Mouse (Mus musculus): Measurements from ENCODE around the gene Tspan4.

Gene Tspan4

DNA sequence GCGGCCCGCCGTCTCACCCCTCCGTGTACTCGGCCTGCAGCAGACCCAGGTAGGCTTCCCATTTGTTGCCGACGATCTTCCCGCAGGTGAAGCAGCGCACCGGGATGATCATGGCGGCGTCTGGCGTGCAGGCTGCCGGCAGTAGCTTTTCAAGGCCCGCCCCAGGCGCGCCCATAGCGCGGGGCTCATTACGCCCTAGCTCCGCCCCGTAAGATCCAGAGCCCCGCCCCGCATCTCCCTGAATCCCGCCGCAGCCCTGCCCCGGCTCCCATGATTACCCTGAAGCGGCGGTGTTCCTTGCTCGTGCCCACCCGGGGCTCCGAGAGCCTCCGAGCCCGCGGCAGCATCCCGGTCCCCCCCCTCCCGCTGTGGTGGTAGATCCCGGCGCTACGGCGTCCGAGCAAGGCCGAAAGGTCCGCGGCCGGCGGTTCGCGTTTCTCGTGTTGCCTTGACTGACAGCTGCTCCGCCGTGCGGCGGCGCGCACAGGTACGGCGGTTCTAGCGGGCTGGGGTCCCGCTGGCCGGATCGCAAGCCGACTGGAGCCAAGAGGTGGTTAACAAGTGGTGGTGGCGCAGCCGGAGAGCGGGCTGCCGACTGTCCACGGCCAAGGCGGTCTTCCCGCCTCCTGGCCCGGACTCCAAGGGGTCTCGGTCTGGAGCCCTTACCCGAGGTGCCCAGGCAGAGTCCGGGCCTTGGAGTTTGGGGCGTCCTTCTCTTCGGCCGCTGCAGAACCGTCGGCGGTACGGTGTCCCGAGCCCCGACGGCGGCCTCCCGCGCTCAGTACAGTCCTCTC is at the start of gene Tspan4, which contains the start of gene Polr2l:
Tspan4 (plus strand) TSS at position 230 of the 794 bp plus-strand sequence.
Polr2l (minus strand) TSS at position 122 of the 794 bp plus-strand sequence.
- DNase-seq (ENCODE audit: low spot score): peak; percentile 82

DNA sequence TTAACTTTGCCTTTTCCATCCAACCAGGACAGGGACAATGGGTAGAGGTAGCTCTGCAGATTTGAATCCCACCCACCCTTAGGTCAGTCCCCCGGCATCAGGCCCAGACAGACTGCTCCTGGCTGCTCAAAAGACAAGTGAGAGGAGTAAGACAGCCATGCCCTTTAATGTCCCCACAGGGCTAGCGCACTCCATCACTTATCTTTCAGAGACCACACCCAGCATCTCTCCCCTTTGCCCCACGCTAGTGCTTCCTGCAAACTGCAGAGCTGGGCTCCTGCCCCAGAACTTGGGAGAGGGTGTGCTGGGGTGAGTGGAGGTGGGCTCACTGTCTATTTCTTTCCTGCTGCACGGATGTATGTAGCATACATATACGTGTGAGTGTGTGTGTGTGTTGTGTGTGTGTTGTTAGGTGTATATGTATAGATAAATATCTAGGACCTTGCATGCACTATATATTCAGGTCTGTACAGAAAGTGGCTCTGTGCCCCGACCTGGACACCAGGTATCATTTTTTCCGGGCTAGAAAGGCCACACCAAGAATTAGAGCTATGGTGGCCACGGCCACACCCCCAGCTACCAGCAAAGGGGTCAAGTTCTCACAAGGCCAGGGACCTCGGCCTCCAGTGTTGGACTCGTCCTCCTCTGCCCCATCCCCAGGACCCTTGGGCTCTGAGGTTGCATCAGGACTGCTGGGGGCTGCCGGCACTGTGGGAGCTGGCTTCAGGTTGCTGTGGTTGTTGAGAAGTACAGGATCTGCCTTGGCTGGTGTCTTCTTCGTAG is 47.9 kb upstream of the Tspan4 start:
- no peak for DNase-seq (ENCODE audit: low spot score)

DNA sequence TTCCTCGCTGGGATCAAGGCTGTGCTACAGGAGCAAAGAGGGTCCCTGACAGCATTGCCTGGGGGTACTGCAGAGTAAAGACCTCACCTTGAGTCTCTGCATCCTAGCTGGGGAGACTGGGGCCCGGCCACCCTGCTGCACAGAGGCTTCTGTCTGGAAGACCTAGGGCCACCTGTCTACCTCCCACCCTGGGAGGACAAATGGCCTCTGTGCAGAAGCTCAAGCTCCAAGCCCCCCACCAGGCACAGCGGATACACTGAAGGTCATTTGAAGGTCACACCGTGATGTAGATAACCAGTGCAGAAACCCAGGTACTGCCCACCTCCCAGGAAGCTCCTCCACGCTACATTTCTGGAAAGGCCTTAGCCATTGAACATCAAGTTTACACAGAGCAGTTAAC is 46.3 kb upstream of the Tspan4 start:
- DNase-seq (ENCODE audit: low spot score): no peak

DNA sequence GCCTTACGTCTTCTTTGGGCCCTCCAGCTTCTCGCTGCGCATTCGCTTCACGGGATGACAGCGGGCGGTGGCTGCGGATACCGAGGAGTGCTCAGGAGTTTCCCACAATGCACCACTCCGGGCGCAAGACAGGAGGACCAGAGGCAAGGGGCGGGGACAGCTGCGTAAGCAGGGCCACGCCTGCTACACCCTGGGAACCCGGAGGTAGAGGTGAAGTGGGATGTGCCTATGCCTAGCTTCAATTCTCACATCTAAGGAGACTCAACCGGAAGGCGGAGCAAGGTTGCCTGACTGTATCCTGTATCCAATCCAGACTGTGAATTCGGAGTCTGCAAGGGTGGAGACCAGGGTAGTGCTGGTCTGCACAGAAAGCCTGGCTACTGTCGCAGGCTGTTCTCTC is 45.7 kb upstream of the Tspan4 start, which contains the start of gene Cend1:
Cend1 (minus strand) TSS at position 182 of the 400 bp plus-strand sequence.
- no peak for DNase-seq (ENCODE audit: low spot score)

DNA sequence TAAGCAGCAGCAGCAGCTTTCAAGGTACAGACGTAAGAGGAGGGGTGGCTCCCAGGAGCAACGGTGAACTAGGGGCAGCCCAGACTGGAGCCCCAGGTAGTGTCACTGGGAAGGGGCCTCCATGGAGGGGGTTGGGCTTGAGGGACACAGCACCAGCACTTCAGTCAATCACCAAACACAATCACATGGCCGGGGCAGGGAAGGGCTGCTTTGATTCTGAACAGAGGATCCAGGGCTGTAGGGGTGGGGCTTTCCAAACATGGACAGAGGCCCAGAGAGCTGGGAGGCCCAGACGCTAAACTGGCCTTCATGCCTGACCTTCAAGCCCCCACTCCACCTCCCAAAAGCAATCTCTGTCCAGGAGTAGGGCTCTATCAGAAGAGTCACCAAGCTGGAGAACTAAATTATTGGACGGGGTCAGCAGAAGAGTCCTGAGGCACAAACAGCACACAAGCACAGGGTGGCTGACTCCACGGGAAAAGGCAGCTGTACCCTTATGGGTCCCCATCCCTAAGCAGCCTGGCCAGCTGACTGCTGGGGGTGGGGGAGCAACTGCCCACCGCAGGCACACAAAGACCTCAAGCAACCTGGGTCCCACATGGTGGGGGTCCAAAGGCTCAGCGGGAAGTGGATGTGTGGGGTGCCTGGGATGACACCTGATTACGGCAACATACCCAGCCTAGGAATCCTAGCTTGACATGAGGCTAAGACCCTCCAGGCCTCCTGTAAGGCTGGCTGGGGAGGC is 45.0 kb upstream of the Tspan4 start:
- DNase-seq (ENCODE audit: low spot score): no peak

DNA sequence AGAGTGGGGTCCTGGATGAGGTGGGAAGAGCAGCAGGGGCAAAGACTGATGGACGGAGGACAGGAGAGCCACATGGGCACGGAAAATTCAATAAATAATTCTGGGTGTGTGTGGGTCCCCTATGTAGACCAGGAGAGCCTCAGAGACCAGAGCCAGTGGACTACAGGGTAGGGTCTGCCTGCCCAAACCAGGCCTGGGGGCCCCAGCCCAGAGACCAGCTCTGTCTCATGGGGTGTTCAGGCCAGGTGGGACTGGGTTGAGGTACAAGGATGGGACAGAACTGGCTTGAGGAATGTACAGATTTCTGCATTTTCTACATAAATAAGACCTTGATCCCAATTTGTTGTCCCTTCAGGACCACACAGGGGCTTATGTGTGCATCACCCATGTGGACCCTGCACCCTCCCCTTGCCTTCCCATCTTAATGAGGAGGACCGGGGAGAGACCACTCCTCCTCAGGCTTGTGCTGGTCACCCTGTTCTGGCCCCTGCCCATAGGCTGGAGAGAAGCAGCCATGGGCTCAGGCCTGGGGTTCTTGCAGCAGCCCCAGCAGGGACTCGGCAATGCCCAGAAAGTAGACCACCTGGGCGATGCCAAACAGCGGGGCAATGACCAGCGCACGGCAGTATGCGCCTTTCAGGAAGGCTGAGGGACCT is 44.3 kb upstream of the Tspan4 start:
- DNase-seq (ENCODE audit: low spot score): no peak

DNA sequence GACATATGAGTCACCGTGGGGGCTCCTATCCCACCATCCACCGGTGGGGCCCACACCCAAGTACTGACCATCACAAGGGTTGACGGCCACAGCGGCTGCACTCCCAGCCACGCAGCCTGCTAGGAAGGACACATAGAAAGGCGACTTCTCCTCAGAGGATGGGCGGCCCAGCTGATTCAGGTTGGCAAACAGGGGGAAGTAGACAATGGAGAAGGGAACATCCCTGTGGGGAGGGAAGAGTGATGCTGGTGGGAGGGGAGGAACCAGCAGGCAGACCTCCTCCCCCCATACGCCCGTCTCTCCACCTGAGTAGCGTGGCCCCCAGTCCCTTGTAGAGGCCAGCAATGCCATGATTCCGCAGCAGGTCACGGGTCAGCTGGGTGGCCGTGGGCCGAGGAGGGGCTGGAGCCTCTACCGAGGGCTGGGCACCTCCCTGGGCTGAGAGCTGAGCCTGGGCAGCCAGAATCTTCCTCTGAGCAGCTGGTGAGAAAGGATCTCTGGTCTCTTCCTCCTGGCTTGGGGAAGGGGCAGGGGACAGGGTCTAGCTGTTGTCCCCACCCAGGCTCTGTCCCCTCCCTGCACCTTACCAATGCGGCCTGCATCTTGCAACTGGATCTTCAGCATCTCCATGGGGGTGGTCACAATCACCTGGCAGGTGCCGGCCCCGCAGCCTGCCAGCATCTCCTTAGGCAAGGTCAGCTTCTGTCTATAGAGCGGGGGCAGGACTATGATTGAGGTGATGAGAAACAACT is 43.4 kb upstream of the Tspan4 start:
- DNase-seq (ENCODE audit: low spot score): no peak

DNA sequence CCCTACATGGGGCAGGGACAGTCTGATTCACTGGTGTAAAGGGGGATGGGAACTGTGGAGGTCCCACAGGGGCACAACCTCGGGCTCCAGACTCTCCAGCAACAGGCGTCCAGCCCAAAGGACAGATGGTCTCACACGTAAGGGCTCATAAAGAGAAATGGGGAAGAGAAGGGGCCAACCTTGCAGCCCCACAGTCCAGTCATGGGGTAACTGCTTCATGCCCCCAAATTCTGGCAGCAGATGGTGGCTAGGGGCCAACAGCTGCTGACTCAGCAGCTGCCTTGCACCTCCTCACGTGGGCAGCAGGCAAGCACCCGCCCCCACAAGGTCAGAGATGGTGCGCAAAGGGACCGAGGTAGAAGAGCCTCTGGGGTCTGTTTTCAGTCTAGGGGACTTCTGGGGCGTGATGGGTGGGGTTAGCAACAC is 42.8 kb upstream of the Tspan4 start:
- DNase-seq (ENCODE audit: low spot score): no peak

DNA sequence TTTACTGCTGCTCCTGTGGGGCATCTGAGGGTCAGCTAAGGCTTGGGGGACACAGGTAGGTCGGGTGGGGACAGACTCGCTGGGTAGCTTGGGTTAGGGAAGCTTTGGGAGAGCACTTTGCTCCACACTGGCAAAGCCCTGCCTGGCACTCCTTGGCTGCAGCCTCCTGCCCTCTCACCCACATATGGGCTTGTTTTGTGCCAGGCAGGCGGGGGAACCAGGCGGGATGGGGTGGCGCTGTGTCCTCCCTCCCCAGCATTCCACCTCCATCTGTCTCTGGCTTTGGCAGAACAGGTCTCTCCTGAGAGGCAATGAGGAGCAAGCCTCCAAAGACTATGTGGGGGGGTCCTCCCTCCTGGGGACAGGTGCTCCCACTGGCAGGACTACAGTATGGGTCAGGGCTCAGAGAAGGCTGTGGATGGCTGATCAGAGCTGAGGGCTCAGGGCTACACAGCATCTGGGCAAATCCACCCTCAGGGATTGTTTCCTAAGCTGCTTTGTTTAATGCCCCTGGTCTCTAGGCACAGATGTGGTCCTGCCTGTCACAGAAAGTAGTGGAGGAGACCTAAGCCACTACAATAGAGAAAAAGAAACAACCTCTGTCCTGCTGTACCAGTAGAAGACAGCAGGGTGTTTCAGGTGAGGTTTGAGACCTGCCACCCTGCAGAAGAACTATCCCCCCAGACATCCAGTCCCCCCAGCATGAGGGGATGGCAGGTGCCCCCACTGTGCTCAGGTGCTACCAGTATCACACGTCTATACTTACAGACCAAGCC is 42.1 kb upstream of the Tspan4 start:
- DNase-seq (ENCODE audit: low spot score): no peak

DNA sequence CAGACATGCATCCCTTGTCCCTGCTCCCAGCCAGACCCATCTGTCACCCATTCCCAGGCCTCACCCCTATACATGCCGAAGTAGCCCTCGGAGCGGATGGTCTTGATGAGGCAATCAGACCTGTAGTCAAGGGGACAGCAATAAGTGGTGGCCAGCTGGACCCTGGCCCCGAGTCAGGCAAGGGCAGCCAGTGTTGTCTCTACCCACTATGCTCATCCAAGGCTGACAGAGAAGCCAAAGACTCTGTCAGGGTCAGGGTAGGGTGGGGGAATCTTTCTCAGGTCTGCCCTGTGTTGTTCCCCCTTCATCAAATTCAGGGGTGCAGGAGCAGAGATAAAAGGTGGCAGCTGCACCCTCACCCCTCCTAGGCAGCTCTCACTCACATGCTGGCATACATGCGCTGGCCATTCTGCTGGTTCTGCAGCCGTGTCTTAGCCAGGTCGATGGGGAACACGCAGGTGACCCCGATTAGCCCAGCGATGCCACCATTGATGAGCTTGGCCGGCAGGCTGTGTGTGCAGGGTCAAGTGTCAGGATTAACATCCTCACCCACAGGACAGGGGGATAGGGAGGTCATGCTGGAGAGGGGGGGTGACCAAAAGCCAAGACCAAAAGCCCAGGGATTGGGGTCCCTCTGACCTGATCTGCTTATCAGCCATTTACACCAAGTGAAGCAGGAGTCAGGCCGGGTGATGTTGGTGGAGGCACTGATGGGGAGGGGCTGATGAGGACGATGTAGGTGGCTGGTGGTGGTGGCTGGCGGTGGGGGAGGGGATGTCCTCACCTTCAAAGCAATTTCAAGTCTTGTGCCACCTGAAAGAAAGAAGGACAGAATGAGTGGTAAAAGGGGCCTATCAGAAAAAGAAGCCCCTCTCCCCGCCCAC is 41.3 kb upstream of the Tspan4 start:
- no peak for DNase-seq (ENCODE audit: low spot score)

DNA sequence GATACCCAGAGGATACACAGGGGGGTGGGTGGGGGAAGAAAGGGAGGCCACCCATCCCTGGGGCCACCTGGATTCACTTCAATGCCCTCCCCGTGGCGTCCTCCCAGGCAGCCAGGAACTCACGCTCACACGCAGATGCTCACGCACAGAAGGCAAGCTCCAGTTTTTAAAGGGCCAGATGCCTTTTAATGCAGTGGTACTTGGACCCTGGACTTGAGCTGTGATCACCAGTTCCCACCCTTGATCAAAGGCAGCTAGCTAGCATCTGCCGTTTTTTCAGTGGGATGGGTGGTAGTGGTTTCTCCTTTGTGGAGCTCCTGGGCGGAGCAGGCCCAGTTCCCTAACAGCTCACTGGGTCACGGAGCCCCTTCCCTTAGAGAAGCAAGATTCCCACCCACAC is 40.6 kb upstream of the Tspan4 start:
- no peak for DNase-seq (ENCODE audit: low spot score)

DNA sequence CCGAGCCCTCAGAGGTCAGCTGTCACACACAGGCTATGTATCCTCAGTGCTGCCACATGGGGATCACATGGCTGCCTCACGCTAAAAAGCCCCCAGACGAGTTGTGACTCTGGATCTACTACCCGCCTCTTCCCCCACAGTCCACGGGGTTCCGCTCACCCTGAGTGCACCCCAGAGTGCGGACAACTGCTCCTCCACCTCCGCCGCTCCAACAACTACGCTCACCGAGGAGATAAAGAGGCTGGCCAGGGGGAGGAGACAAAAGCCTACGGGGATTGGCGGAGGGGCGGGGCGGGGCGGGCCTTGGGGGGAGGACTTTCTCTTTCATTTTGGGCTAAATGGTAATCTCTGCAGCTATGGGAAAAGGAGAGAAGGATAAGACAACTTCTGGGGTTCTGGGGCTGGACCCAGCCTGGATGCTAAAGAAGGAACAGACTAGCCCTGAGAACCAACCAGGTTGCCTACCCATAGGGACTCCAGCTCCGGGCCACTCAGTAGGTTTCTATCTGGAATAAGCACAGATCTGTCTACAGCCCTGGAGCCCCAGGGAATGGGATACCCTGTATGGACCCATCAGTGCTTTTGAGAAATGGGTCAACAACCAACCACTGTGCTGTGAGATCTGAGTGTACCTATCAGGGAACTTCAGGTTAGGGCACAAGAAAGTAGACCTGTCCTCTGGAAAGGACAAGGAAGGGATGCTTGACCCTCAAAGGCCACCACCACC is 39.7 kb upstream of the Tspan4 start:
- no peak for DNase-seq (ENCODE audit: low spot score)

DNA sequence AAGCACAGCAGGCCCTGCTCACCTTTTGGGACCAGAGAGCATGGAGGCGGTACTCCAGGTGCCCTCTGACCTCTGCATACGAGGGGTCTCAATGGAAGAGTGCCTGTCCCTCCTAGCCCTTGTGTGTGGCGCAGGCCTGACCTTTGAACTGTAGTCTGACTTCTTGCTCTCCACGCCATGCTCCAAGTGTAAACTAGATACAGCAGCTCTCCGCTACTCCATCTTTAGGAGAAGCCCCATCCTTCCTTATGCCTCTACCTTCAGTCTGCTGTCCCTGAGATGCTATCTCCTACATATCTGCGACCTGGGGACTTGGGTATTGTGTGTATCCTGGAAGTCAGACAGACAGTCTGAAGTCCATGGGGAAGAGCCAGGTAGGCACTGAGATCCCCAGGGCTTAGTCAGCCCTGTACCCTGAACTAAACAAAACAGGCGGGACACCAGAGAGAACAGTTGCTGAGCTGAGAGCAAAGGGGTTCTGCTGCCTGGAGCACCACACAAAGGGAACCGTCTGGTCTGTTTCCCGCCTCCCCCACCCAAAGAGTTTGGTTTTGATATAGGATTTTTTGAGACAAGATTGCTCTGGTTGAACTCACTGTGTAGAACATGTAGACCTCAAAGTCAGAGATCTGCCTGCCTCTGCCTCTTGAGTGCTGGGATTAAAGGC is 39.1 kb upstream of the Tspan4 start:
- no peak for DNase-seq (ENCODE audit: low spot score)

DNA sequence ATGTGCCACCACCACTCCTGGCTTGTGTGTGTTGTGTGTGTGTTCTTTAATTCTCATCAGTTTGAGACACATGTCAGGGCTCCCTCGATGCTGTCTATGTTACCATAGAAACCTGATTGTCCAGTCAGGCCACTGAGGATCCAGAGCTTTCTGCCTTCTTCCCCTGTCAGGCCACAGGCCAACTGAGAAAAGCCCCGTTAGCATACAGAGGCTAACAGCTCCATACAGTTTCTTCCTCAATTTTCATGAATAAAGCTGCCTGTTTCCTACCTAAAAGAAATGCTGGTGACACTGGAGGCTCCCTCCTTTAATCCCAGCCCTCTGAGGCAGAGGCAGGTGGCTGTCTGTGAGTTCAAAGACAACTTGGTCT is 38.5 kb upstream of the Tspan4 start:
- DNase-seq (ENCODE audit: low spot score): no peak

DNA sequence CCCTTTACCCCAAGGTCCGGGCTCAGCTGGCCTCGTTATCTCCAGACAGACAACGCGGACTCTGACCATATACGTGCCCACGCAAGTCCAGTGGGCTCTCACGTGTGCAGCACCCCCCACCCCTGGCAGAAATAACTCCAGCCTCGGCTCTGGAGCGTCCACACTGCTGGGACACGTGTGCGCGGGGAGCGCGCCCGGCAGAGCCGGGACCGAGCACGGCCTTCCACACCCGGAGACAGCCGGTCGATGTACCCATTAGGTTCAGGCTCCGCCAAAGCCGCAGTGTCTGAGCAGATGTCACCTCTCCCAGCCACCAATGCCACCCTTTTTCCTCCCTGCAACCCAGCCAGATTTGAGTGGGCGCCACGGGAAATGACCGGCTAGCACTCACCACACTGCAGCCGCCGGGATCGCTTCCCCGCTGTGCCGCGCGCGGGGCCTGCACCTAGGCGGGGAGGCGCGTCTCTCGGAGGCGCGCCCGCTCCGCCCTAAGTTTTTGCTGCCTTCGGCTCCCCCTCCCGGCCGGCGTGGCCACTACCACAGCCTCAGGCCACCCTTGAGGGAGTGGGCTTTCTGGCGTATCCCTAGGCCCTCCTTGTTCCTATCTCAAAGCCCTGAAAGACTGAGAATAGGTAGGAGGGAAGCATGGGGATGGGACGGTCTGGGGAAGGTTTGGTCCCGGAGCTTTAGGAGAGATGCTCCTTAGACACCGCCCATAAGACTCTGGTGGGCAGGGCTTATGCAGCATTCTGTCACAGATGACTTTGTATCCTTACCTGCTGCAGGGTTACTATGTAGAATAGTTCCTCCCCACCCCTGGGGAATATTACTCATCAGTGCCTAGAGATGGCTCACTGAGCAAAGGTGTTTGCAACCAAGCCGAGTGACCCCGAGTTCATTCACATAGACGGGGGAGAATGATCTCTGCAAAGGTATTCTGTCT is 37.6 kb upstream of the Tspan4 start, which contains the start of gene Slc25a22:
Slc25a22 (minus strand) TSS at position 715 of the 943 bp plus-strand sequence.
- DNase-seq (ENCODE audit: low spot score): peak; percentile 81

DNA sequence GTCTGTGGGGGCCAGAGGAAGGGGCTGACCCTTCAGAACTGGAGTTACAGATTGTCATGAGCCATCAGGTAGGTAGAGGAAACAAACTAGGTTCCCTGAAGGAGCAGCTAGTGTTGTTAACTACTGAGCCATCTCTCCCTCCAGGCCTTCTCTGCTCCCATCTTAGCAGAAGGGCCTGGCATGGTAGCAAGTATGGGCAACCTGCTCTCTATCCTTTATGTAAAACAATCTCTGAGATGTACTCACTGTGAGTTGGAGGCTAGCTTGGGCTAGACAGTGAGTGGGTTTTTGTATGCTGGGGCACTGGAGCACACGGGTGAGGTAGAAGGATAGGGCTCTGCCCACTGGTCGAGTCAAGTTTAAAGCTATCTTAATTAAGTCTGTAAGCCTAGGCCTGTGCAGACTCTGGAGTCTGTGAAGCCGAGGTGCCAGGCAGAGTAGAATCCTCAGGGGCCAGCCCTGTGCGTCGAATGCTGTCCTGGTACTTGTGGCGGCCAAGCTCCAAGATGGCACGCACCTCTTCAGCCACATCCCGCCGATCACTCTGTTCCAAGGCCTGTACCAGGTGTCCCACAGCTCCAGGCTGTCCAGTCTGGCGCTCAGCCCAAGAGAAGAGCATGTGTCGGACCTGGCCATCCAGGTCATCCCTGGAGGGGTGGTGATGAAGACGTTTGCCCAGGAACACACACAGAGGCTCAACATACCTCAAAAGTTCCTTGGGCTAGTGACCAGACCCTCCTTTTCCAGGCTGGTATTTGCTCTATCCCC is 36.7 kb upstream of the Tspan4 start:
- no peak for DNase-seq (ENCODE audit: low spot score)
